Mouse (Mus musculus): ENCODE results near the gene Atmin. TPM values are rescaled to one million over a fixed set of nuclear protein-coding genes. Genes with fewer than 3 reads are reported as not detected.

The Atmin gene
- polyA plus RNA-seq, 1 experiment from 2014 or later, result 16.4 TPM

GRCm38 (mm10) chr8:116922060-116922757 is 21.0 kb upstream of the Atmin start:
- H3K27ac ChIP-seq (ENCODE audit: low read depth, low read length), result 0 out of 2 replicates have a peak overlapping the region, but pooled peaks have one; percentile 75
- no peaks in the 10 kb centered on the region for H3K27me3 ChIP-seq (replicated peaks; ENCODE audit: control insufficient read depth, insufficient read depth, low read length)
- peak overlapping the region; percentile 73 for H3K4me3 ChIP-seq (ENCODE audit: low read depth, low read length)
- peaks cover 3% of the 10 kb centered on the region for H3K4me1 ChIP-seq (ENCODE audit: control insufficient read depth, insufficient read depth, low read length)
- H3K36me3 ChIP-seq (ENCODE audit: control insufficient read depth, insufficient read depth, low read length), result peaks cover 8% of the 10 kb centered on the region; the same call in 1 of the 2 replicates
- no peak for DNase-seq (ENCODE audit: low spot score)
- 0 out of 2 replicates have a peak, but pooled peaks have one; percentile 4 for ATAC-seq
- peak overlapping the region; percentile 81 for H3K4me2 ChIP-seq (ENCODE audit: low read length)
- WGBS, result 35% methylated on average over 17 of the region's 17 CpGs
- no peaks in the 10 kb centered on the region for H3K9me3 ChIP-seq (replicated peaks; ENCODE audit: control insufficient read depth, low read length)
- peak overlapping the region; percentile 72 for H3K9ac ChIP-seq (ENCODE audit: low read length)

- Histone ChIP-seq H3K36me3 (ENCODE audit: control insufficient read depth, insufficient read depth, low read length) (peaks cover 17% of the 10 kb centered on the region; the same call in 1 of the 2 replicates), H3K27me3 (replicated peaks; ENCODE audit: control insufficient read depth, insufficient read depth, low read length) (no peaks in the 10 kb centered on the region), H3K4me2 (ENCODE audit: low read length) (no peak overlapping the region), H3K9me3 (replicated peaks; ENCODE audit: control insufficient read depth, low read length) (no peaks in the 10 kb centered on the region), H3K27ac (ENCODE audit: low read depth, low read length) (no peak overlapping the region), H3K9ac (ENCODE audit: low read length) (no peak overlapping the region), H3K4me1 (ENCODE audit: control insufficient read depth, insufficient read depth, low read length) (peaks cover 3% of the 10 kb centered on the region), H3K4me3 (ENCODE audit: low read depth, low read length) (no peak overlapping the region)
- ATAC-seq (no peak), DNase-seq (ENCODE audit: low spot score) (no peak)
- WGBS, result 92% methylated on average over 8 of the region's 8 CpGs
Observed at GRCm38 (mm10) chr8:116923526-116923925, 19.7 kb upstream of the Atmin start.

- H3K9ac ChIP-seq (ENCODE audit: low read length), result no peak overlapping the region
Observed at GRCm38 (mm10) chr8:116927880-116928279, 15.3 kb upstream of the Atmin start.

GRCm38 (mm10) chr8:116928588-116928987 is 14.6 kb upstream of the Atmin start:
- Histone ChIP-seq H3K27ac (ENCODE audit: low read depth, low read length) (no peak overlapping the region), H3K9ac (ENCODE audit: low read length) (no peak overlapping the region), H3K27me3 (replicated peaks; ENCODE audit: control insufficient read depth, insufficient read depth, low read length) (no peaks in the 10 kb centered on the region), H3K4me1 (ENCODE audit: control insufficient read depth, insufficient read depth, low read length) (no peaks in the 10 kb centered on the region), H3K4me3 (ENCODE audit: low read depth, low read length) (no peak overlapping the region), H3K4me2 (ENCODE audit: low read length) (no peak overlapping the region), H3K36me3 (ENCODE audit: control insufficient read depth, insufficient read depth, low read length) (peaks cover 40% of the 10 kb centered on the region), H3K9me3 (replicated peaks; ENCODE audit: control insufficient read depth, low read length) (no peaks in the 10 kb centered on the region)
- ATAC-seq (no peak), DNase-seq (ENCODE audit: low spot score) (no peak)
- WGBS, result 89% methylated on average over 5 of the region's 5 CpGs

More at GRCm38 (mm10) chr8:116927880-116928279, 15.3 kb upstream of the Atmin start:
- ATAC-seq (no peak), DNase-seq (ENCODE audit: low spot score) (no peak)
- Histone ChIP-seq H3K27ac (ENCODE audit: low read depth, low read length) (no peak overlapping the region), H3K4me3 (ENCODE audit: low read depth, low read length) (no peak overlapping the region), H3K27me3 (replicated peaks; ENCODE audit: control insufficient read depth, insufficient read depth, low read length) (no peaks in the 10 kb centered on the region), H3K4me1 (ENCODE audit: control insufficient read depth, insufficient read depth, low read length) (no peaks in the 10 kb centered on the region), H3K4me2 (ENCODE audit: low read length) (no peak overlapping the region), H3K9me3 (replicated peaks; ENCODE audit: control insufficient read depth, low read length) (no peaks in the 10 kb centered on the region), H3K36me3 (ENCODE audit: control insufficient read depth, insufficient read depth, low read length) (peaks cover 36% of the 10 kb centered on the region)
- 84% methylated on average over 9 of the region's 9 CpGs for WGBS

- Histone ChIP-seq H3K27ac (ENCODE audit: low read depth, low read length) (no peak overlapping the region), H3K36me3 (ENCODE audit: control insufficient read depth, insufficient read depth, low read length) (peaks cover 55% of the 10 kb centered on the region), H3K27me3 (replicated peaks; ENCODE audit: control insufficient read depth, insufficient read depth, low read length) (no peaks in the 10 kb centered on the region), H3K4me1 (ENCODE audit: control insufficient read depth, insufficient read depth, low read length) (no peaks in the 10 kb centered on the region), H3K4me2 (ENCODE audit: low read length) (no peak overlapping the region), H3K4me3 (ENCODE audit: low read depth, low read length) (no peak overlapping the region), H3K9me3 (replicated peaks; ENCODE audit: control insufficient read depth, low read length) (no peaks in the 10 kb centered on the region), H3K9ac (ENCODE audit: low read length) (no peak overlapping the region)
- DNase-seq (ENCODE audit: low spot score) (no peak), ATAC-seq (no peak)
- WGBS, result 91% methylated on average over 4 of the region's 4 CpGs
Observed at GRCm38 (mm10) chr8:116934976-116935375, 8.2 kb upstream of the Atmin start.

GRCm38 (mm10) chr8:116935506-116935905 is 7.7 kb upstream of the Atmin start:
- WGBS, result 53% methylated on average over 6 of the region's 6 CpGs
- ATAC-seq (no peak), DNase-seq (ENCODE audit: low spot score) (no peak)
- no peaks in the 10 kb centered on the region for H3K9me3 ChIP-seq (replicated peaks; ENCODE audit: control insufficient read depth, low read length)
- no peak overlapping the region for H3K9ac ChIP-seq (ENCODE audit: low read length)
- H3K36me3 ChIP-seq (ENCODE audit: control insufficient read depth, insufficient read depth, low read length), result peaks cover 55% of the 10 kb centered on the region
- no peak overlapping the region for H3K4me2 ChIP-seq (ENCODE audit: low read length)
- H3K4me3 ChIP-seq (ENCODE audit: low read depth, low read length), result no peak overlapping the region
- H3K27ac ChIP-seq (ENCODE audit: low read depth, low read length), result no peak overlapping the region
- H3K27me3 ChIP-seq (replicated peaks; ENCODE audit: control insufficient read depth, insufficient read depth, low read length), result no peaks in the 10 kb centered on the region
- H3K4me1 ChIP-seq (ENCODE audit: control insufficient read depth, insufficient read depth, low read length), result no peaks in the 10 kb centered on the region

- WGBS, result 82% methylated on average over 12 of the region's 12 CpGs
- H3K9me3 ChIP-seq (replicated peaks; ENCODE audit: control insufficient read depth, low read length), result no peaks in the 10 kb centered on the region
- H3K27me3 ChIP-seq (replicated peaks; ENCODE audit: control insufficient read depth, insufficient read depth, low read length), result no peaks in the 10 kb centered on the region
- no peak for DNase-seq (ENCODE audit: low spot score)
- ATAC-seq, result peak; percentile 18; the same call in 1 of the 2 replicates
- no peak overlapping the region; the same call in 1 of the 2 replicates for H3K4me3 ChIP-seq (ENCODE audit: low read depth, low read length)
- no peak overlapping the region for H3K9ac ChIP-seq (ENCODE audit: low read length)
- H3K27ac ChIP-seq (ENCODE audit: low read depth, low read length), result no peak overlapping the region
- no peak overlapping the region; the same call in 1 of the 2 replicates for H3K4me2 ChIP-seq (ENCODE audit: low read length)
- peaks cover 20% of the 10 kb centered on the region; the same call in 1 of the 2 replicates for H3K36me3 ChIP-seq (ENCODE audit: control insufficient read depth, insufficient read depth, low read length)
- peaks cover 8% of the 10 kb centered on the region for H3K4me1 ChIP-seq (ENCODE audit: control insufficient read depth, insufficient read depth, low read length)
Observed at GRCm38 (mm10) chr8:116942284-116943058, 722 bp upstream of the Atmin start.

GRCm38 (mm10) chr8:116943555-116944384 is 577 bp downstream of the Atmin start:
- H3K36me3 ChIP-seq (ENCODE audit: control insufficient read depth, insufficient read depth, low read length), result 0 out of 2 replicates have a peak, but pooled peaks cover 10% of the 10 kb centered on the region
- H3K27me3 ChIP-seq (replicated peaks; ENCODE audit: control insufficient read depth, insufficient read depth, low read length), result no peaks in the 10 kb centered on the region
- peak; percentile 79 for ATAC-seq
- H3K4me3 ChIP-seq (ENCODE audit: low read depth, low read length), result peak overlapping the region; percentile 94
- under 1% methylated on average over 55 of the region's 62 CpGs for WGBS
- H3K27ac ChIP-seq (ENCODE audit: low read depth, low read length), result peak overlapping the region; percentile 55; the same call in 1 of the 2 replicates
- peak overlapping the region; percentile 87 for H3K9ac ChIP-seq (ENCODE audit: low read length)
- H3K9me3 ChIP-seq (replicated peaks; ENCODE audit: control insufficient read depth, low read length), result no peaks in the 10 kb centered on the region
- peaks cover 8% of the 10 kb centered on the region for H3K4me1 ChIP-seq (ENCODE audit: control insufficient read depth, insufficient read depth, low read length)
- peak; percentile 19 for DNase-seq (ENCODE audit: low spot score)
- peak overlapping the region; percentile 95 for H3K4me2 ChIP-seq (ENCODE audit: low read length)
